Mouse (Mus musculus) heart, adult 11 months (tissue): Measurements from ENCODE around the gene Ppp3ca.

ENCODE experiments used
- DNase-seq: peaks from one replicate; pipeline ENCODE4 v3.0.0; 2022

Gene Ppp3ca

GRCm38 (mm10) chr3:136725311-136726156 lies 55.6 kb downstream of the Ppp3ca start:
- peak; percentile 99 for DNase-seq

DNA sequence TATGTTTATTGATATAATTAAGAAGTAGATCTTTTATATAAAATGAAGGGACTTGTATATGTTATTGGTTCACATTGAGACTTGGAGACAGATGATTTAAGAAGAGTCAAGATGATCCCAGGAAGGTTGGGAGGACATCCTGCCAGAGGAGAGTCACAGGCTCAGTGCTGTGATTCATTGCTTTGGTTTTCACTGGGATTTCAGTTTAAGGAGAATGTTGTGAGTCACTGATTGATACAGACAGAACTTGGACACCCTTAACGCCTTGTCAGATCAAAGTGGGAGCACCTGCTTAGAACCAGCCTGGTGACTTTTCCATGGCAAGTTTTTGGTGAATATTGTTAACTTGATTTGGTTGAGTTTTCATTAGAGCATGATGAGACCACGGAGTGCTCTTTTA lies 58.0 kb downstream of the Ppp3ca start:
- no peak for DNase-seq

GRCm38 (mm10) chr3:136729978-136730377 lies 60.1 kb downstream of the Ppp3ca start:
- DNase-seq: peak; percentile 87

DNA sequence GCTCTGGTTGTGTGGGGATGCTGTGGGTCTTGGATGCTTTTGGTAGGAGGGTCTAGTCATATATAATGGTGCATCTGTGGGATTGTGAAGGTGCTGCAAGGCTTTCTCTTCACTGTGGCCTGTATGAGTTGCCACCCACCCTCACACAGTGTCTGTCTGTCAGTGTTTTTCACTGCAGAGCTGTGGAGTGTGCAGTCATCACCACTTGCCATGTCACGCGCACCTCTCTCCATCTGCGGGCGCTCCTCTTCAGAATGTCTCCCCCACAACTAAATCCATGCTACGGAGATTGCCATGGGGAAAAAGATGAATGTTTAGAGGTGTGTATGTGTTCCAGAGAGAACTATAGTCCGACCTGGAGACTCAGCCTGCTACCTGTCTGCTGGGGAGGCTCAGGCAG lies 61.7 kb downstream of the Ppp3ca start:
- DNase-seq: no peak

DNA sequence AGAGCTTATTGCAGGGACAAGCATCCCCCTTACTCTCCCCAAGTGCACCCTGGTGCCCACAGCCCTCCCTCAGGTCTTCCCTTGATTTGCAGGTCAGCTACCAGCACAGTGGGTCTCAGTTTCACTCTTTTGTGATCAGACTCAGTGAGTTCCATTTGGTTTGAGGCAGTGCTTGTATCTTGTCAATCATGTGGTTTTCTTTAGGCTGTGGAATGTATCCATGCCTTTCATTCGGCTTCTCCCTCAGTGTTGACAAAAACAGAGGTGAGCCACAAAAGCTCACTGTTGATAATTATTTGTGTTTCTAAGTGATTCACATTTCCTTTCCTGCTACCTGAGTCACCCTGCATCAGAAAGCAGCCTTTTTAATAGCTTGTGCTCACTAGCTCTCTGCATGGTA lies 66.1 kb downstream of the Ppp3ca start:
- DNase-seq: no peak

DNA sequence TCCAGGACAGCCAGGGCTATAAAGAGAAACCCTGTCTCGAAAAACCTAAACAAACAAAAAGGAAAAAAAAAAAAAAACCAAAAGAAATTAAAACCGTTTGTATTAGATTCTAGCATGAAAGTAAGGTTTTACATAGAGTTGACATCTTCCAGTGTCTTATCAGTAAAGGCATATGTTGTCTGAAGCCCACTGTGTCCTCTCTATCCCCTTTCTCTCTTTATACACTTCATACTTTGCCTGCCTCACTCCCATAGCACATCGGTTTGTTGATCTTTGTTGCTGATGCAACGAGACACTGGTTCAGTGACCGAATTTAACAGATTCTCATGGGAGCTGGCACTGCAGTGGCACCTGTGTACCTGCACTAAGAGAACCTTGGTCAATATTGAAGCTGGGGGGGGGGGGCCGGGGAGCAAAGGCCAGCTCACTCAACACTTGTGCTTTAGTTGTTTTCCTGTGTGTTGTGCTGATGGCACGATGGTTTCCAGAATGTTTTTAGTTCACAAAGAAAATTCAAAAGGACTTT lies 66.9 kb downstream of the Ppp3ca start:
- DNase-seq: no peak

- DNase-seq: no peak
Measured at GRCm38 (mm10) chr3:136738474-136738873, 68.5 kb downstream of the Ppp3ca start.

DNA sequence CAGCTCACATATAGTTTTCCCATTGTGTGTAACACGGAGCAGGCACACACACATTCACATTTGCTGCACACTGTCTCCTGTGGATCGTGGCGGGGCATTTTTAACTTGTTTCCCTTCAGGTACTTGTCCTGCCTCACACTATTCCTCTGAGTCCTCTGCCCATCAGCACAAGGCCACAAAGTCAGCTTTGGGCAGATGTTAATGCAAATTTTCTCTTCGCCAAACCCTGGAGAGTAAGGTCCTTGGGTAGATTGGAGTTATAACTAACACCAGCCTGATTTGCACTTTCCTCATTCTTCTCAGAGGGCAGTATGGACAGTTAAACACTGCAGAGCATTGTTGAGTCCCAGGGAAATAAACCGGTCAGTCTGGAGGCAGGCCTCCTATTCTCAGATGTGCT lies 69.0 kb downstream of the Ppp3ca start:
- no peak for DNase-seq

- DNase-seq: no peak
Measured at GRCm38 (mm10) chr3:136741659-136742058, 71.7 kb downstream of the Ppp3ca start.

DNA sequence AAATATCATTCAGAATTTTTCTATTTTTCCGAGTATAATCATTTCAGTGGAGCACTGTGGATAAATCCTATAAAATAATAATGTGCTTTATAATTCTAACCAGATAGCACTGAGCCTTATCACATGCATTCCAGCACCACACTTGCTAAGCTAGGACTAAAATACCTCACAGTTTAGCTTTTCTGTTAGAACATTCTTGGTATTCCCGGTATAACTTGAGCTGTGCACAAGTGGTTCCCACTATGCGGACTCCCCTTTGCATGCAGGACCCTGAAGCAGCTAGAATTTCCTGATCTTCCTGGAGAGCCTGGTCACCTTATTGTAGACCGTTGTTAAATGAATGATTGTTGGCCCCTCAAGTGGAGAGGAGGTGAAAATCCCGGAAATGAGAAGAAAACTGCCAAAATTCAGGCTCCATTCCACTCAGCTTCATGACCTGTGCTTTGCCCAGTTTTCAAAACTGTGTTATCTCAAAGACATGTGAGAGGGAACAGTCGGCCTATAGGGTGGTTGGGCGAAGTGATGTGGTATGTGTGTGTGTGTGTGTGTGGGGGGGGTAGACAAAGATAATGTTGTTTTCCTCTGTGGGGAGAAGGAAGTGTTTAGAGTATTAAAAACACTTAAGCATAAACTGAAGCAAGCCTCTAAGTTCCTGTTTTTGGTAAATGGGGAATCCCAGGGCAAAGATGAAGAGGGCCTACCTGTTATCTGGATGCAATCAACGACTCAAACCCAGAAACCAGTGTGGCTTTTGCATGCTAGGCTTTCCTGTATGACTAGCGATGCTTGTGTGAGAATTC lies 72.5 kb downstream of the Ppp3ca start:
- DNase-seq: no peak

GRCm38 (mm10) chr3:136744295-136744897 lies 74.5 kb downstream of the Ppp3ca start:
- DNase-seq: peak; percentile 91

GRCm38 (mm10) chr3:136745456-136745855 lies 75.5 kb downstream of the Ppp3ca start:
- DNase-seq: no peak

- DNase-seq: no peak
Measured at GRCm38 (mm10) chr3:136748761-136749476, 79.0 kb downstream of the Ppp3ca start.

- DNase-seq: no peak
Measured at GRCm38 (mm10) chr3:136749477-136749797, 79.5 kb downstream of the Ppp3ca start.

DNA sequence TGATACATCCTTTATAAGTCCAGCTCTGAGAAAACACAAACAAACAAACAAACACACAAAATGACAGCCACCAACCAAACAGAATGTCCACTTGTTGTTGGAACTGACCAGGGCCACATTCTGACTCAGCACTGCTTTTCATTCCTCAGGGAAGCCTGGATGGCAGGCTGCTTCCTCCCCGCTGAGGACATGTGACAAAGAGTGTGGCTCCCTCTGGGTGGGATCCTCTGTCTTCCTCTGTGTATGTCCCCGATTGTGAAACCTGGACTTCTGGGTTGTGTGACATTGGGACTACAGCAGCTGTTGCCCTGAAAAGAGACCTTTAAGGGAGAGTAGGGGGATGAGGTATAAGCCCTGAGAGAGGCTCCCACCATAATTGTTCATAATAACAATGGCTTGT lies 80.0 kb downstream of the Ppp3ca start:
- no peak for DNase-seq

- DNase-seq: no peak
Measured at GRCm38 (mm10) chr3:136752126-136752716, 82.3 kb downstream of the Ppp3ca start.

GRCm38 (mm10) chr3:136756137-136756536 lies 86.2 kb downstream of the Ppp3ca start:
- DNase-seq: no peak

DNA sequence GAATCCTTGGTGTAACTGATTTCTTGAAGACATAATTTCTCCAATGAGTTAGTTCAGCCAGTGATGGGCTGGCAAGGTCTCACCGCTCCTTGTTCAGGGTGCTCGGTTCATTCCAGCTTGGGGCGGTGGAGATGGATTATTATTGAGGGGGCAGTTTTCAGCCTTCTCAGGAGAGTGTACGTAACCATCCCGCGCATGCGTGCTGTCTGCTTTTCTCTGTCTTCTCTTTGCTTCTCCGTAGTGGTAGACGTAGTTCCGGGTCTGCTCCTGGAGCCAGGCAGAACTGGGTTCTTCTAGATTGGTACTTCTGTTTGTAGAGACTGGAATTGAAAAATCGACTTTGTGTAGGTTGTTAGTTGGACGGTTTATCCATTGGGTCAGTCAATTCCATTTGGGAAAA lies 89.5 kb downstream of the Ppp3ca start:
- no peak for DNase-seq

DNA sequence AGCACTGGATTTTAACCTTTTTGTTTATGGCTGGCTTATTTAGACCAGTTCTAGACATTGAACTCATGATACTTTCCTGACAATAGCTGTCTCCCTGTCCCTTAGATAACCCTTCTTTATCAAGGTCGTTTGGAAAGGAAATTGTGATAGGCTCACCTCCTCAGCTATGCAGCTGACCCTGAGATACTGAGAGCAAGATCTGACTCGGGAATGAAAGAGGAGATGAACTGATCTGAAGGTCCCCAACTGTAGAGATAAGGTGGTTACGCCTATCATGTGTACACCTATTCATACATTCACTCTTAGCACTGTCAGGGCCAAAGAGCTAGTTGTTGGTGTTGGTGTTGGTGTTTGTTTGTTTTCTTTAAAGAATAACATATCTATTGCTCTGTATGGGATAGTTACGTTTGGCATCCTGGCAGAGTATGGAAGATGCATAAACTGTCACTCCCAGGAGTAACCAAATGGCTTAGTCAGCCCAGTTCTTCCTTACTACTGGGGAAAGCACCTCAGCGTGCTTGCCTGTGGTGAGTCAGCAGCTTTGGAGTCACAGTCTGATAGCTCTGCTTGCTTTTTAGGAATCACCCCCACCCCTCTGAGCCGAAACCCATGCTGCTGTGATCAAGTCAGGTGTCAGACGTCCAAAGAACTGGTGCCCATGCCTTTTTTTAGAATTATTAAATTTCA lies 91.5 kb downstream of the Ppp3ca start:
- DNase-seq: no peak

DNA sequence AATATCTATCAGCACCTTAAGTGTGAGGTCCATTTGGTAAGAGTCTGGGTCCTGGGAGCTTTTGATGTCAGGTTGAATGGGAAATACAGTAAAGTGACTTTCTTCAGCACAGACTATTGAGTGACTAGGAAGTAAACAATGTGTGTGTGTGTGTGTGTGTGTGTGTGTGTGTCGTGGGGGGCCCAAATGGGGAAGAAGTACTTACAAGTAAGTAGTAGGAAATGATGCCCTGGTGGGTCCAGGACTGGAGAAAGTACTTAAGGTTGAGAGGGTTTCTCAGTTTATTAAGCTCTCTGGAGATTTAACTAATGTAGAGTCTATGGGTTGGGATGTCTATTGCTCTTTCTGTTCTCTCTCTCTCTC lies 92.0 kb downstream of the Ppp3ca start:
- DNase-seq: no peak

GRCm38 (mm10) chr3:136763717-136764270 lies 93.9 kb downstream of the Ppp3ca start:
- no peak for DNase-seq

DNA sequence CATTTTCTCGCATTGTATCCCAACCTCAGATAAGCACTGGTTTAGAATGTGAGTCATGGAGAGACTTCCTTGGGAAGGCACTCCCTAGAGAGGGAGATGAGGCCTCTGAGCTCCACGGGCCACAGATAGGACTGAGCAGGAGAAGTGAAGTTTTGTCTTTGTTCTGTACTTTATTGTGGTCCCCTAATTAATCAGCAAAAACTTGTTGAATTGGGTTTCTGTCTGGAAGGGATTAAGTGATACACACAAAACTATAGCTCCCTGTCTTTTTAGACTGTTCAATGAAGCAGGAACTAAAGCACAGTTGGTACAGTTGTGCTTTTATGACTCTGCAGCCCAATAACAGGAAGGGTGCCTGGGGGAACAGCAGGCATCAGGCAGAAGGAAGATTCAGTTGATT lies 95.6 kb downstream of the Ppp3ca start:
- DNase-seq: no peak
